ENCODE assay signal across 20 mouse cellular contexts in genomic region chr7:81516154-81517030, GRCm38 (mm10). TPM values are rescaled to one million over a fixed set of nuclear protein-coding genes. Genes with fewer than 3 reads are reported as not detected.
A peak's percentile ranks its signal among the peaks of the same experiment; 100 is the strongest.
DNase-seq lines count a peak whose midpoint lies in the region; ATAC-seq lines count a peak whose summit lies in the region.
"Had no signal": no experiment of that assay in that cellular context is flagged by ENCODE, and none has a peak within 500 bp of the region (broad histone marks: within the 10 kb centered on the region; RNA-seq: fewer than 3 reads in every experiment).

No protein-coding gene starts in this region.

- no peak overlapping the region for H3K4me2 ChIP-seq in heart, embryonic 11.5 days
- H3K4me2 ChIP-seq: hindbrain, embryonic 12.5 days had no signal

- ATAC-seq in heart, embryonic 11.5 days (replicated peaks; ENCODE audit: insufficient number of reproducible peaks, low FRiP score, low TSS enrichment) = no peak
- ATAC-seq: activated CD4-positive, CD25-positive, alpha-beta regulatory T cell, adult 4 months had no signal

- no peak overlapping the region for H3K27ac ChIP-seq in heart, embryonic 11.5 days (ENCODE audit: low read depth, low read length)
- H3K27ac ChIP-seq: hindbrain, embryonic 12.5 days; limb, embryonic 10.5 days had no signal

- no peaks in the 10 kb centered on the region for H3K36me3 ChIP-seq in heart, embryonic 11.5 days (ENCODE audit: control insufficient read depth, insufficient read depth, low read length)
- H3K36me3 ChIP-seq: G1E; hindbrain, embryonic 12.5 days; limb, embryonic 10.5 days had no signal

- no peaks in the 10 kb centered on the region for H3K9me3 ChIP-seq in heart, embryonic 11.5 days (replicated peaks; ENCODE audit: control insufficient read depth, low read length)
- H3K9me3 ChIP-seq: G1E; hindbrain, embryonic 12.5 days; limb, embryonic 10.5 days had no signal

- no peak overlapping the region for H3K4me3 ChIP-seq in heart, embryonic 11.5 days (ENCODE audit: low read depth, low read length)
- H3K4me3 ChIP-seq: hindbrain, embryonic 12.5 days; limb, embryonic 10.5 days had no signal

- H3K27me3 ChIP-seq in heart, embryonic 11.5 days (ENCODE audit: control insufficient read depth, insufficient read depth, low read length) = 0 out of 2 replicates have a peak, but pooled peaks cover 3% of the 10 kb centered on the region
- H3K27me3 ChIP-seq: hindbrain, embryonic 12.5 days had no signal

- 66% methylated on average over 6 of the region's 6 CpGs for WGBS in heart, embryonic 11.5 days (ENCODE audit: insufficient replicate concordance)

- no peak overlapping the region for H3K9ac ChIP-seq in heart, embryonic 11.5 days (ENCODE audit: low read depth, low read length)
- H3K9ac ChIP-seq: hindbrain, embryonic 12.5 days had no signal

- H3K4me1 ChIP-seq in heart, embryonic 11.5 days (ENCODE audit: control insufficient read depth, insufficient read depth, low read length) = no peaks in the 10 kb centered on the region
- H3K4me1 ChIP-seq: hindbrain, embryonic 12.5 days had no signal

- DNase-seq in frontal cortex, adult 2 months (ENCODE audit: extremely low spot score in 1 of 2, low spot score in 1 of 2) = peak; percentile 33 to 71
- no peak for DNase-seq in frontal cortex, postnatal 25 days (ENCODE audit: low spot score in 2 of 2)
- DNase-seq in left cerebral cortex, adult 18-20 months (ENCODE audit: low spot score in 2 of 2) = peak; percentile 43 to 55
- DNase-seq in left cerebral cortex, adult 11 months (ENCODE audit: low spot score) = no peak
- peak; percentile 29 for DNase-seq in thymus, postnatal 0 days (ENCODE audit: low spot score)
- DNase-seq in thymus, adult 18-20 months = no peak
- DNase-seq in ovary, adult 18-20 months (ENCODE audit: low spot score) = no peak
- DNase-seq: cerebellum, adult 2 months; gastrocnemius, postnatal 14 days; lung, adult 2 months had no signal

RNA-seq across cellular contexts. Expression of gene BC048679, which starts 18.3 kb away (rescaled TPM):
- polyA plus RNA-seq in frontal cortex, adult 2 months (2012; rRNA removed) = not detected in 2 replicates
- not detected for total RNA-seq in left cerebral cortex, adult 18-20 months (2021)
- polyA plus RNA-seq in thymus, postnatal 0 days (2015; fragmentation: Nextera tagmentation; extraction: Ambion mirVana) = not detected in 2 replicates
- not detected in 2 replicates for polyA plus RNA-seq in heart, embryonic 11.5 days (2014; fragmentation: Nextera tagmentation; extraction: Ambion mirVana)
- total RNA-seq: G1E; gastrocnemius, postnatal 14 days; megakaryocyte progenitor cell, adult 5-6 weeks had no signal
- polyA plus RNA-seq: activated CD4-positive, CD25-positive, alpha-beta regulatory T cell, adult 4 months; brain, embryonic 14.5 days; cerebellum, adult 2 months; embryonic facial prominence, embryonic 11.5 days; G1E; heart, embryonic 14.5 days; hindbrain, embryonic 12.5 days; limb, embryonic 10.5 days; lung, adult 2 months; neural tube, embryonic 14.5 days had no signal

RNA-seq across cellular contexts. Expression of gene Ap3b2, which starts 22.7 kb away (rescaled TPM):
- polyA plus RNA-seq in frontal cortex, adult 2 months (2012; rRNA removed) = 163 and 175 TPM in 2 replicates
- 100 to 1,000 TPM; 156 to 159 TPM for total RNA-seq in left cerebral cortex, adult 18-20 months (2021)
- 0.35 and 0.57 TPM in 2 replicates for polyA plus RNA-seq in thymus, postnatal 0 days (2015; fragmentation: Nextera tagmentation; extraction: Ambion mirVana)
- 11.4 and 15.0 TPM in 2 replicates for polyA plus RNA-seq in heart, embryonic 11.5 days (2014; fragmentation: Nextera tagmentation; extraction: Ambion mirVana)
- total RNA-seq: megakaryocyte progenitor cell, adult 5-6 weeks had no signal
- polyA plus RNA-seq: activated CD4-positive, CD25-positive, alpha-beta regulatory T cell, adult 4 months; G1E had no signal

RNA-seq across cellular contexts. Expression of gene Fsd2, which starts 50.4 kb away (rescaled TPM):
- 0.22 and 0.25 TPM in 2 replicates for polyA plus RNA-seq in frontal cortex, adult 2 months (2012; rRNA removed)
- under 1 TPM; 0.09 to 0.26 TPM for total RNA-seq in left cerebral cortex, adult 18-20 months (2021)
- 0.73 and 0.87 TPM in 2 replicates for polyA plus RNA-seq in thymus, postnatal 0 days (2015; fragmentation: Nextera tagmentation; extraction: Ambion mirVana)
- 50.9 and 62.4 TPM in 2 replicates for polyA plus RNA-seq in heart, embryonic 11.5 days (2014; fragmentation: Nextera tagmentation; extraction: Ambion mirVana)
- polyA plus RNA-seq: G1E had no signal

RNA-seq across cellular contexts. Expression of gene Whamm, which starts 54.7 kb away (rescaled TPM):
- polyA plus RNA-seq in frontal cortex, adult 2 months (2012; rRNA removed) = 21.4 and 24.2 TPM in 2 replicates
- total RNA-seq in left cerebral cortex, adult 18-20 months (2021) = 10 to 100 TPM; 15.1 to 17.5 TPM
- polyA plus RNA-seq in thymus, postnatal 0 days (2015; fragmentation: Nextera tagmentation; extraction: Ambion mirVana) = 7.2 and 8.3 TPM in 2 replicates
- polyA plus RNA-seq in heart, embryonic 11.5 days (2014; fragmentation: Nextera tagmentation; extraction: Ambion mirVana) = 5.9 and 6.2 TPM in 2 replicates

Comparison
In these comparisons a context has a peak if more than half of its experiments do, and no peak if none do; other contexts are left out.
1. DNase-seq: peak in frontal cortex, adult 2 months (2 of 2), left cerebral cortex, adult 18-20 months (2 of 2) and thymus, postnatal 0 days (single experiment); none in frontal cortex, postnatal 25 days (0 of 2), left cerebral cortex, adult 11 months (single experiment), thymus, adult 18-20 months (0 of 2) and ovary, adult 18-20 months (single experiment).
2. RNA of gene Ap3b2, which starts 22.7 kb away (polyA plus RNA-seq): 163 to 175 TPM in frontal cortex, adult 2 months; 11.4 to 15.0 TPM in heart, embryonic 11.5 days and 0.35 to 0.57 TPM in thymus, postnatal 0 days; every median in the first group is over 10 times any median in the second.
3. RNA of gene Fsd2, which starts 50.4 kb away (polyA plus RNA-seq): 50.9 to 62.4 TPM in heart, embryonic 11.5 days; 0.73 to 0.87 TPM in thymus, postnatal 0 days and 0.22 to 0.25 TPM in frontal cortex, adult 2 months; every median in the first group is over 10 times any median in the second.